Mouse (Mus musculus) induced T-regulatory cell, adult 2 months (primary cell): ENCODE data around the gene Mgat3.

Experiments
- DNase-seq: peaks from one replicate; pipeline ENCODE4 v3.0.0-alpha.2; 2012; ENCODE audit warnings: low read depth

Gene Mgat3

GRCm38 (mm10) chr15:80228071-80228800 is 54.7 kb downstream of the Mgat3 start:
- DNase-seq = no peak

DNA sequence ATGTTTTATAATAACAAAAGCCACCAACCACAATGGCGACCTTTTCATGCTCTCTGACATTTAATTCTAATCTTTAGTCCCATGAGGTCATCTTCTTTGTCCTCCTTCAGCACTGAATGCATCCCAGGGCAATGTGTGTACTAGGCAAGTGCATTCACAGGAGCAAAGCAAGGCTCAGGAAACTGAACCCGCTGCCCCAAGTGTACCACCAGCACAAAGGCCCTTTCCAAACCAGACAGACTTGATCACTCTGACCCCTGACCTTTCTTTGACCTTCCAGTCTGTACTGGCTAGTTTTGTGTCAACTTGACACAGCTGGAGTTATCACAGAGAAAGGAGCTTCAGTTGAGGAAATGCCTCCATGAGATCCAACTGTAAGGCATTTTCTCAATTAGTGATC is 58.8 kb downstream of the Mgat3 start:
- DNase-seq = peak; percentile 30

- DNase-seq = no peak
Observed at GRCm38 (mm10) chr15:80233053-80233452, 59.5 kb downstream of the Mgat3 start.

- DNase-seq = peak; percentile 99
Observed at GRCm38 (mm10) chr15:80233733-80234509, 60.4 kb downstream of the Mgat3 start, which contains the start of gene Mief1. Mief1 (plus strand) TSS chr15:80234018.

GRCm38 (mm10) chr15:80235535-80235934 is 62.0 kb downstream of the Mgat3 start, which contains the start of gene AC140267.1:
AC140267.1 (plus strand) TSS chr15:80235835.
- no peak for DNase-seq

DNA sequence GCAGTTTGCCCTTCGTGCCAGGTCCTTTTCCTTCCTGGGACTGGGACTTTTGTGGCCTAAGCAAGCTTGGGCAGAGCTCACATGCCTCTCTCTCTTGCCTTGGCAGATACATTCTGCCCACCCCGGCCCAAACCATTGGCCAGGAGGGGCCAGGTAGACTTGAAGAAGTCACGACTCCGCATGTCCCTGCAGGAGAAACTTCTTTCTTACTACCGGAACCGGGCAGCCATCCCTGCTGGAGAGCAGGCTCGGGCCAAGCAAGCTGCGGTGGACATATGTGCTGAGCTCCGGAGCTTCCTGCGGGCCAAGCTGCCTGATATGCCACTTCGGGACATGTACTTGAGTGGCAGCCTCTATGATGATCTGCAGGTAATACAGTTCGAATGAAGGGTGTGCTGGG is 74.6 kb downstream of the Mgat3 start:
- no peak for DNase-seq

DNA sequence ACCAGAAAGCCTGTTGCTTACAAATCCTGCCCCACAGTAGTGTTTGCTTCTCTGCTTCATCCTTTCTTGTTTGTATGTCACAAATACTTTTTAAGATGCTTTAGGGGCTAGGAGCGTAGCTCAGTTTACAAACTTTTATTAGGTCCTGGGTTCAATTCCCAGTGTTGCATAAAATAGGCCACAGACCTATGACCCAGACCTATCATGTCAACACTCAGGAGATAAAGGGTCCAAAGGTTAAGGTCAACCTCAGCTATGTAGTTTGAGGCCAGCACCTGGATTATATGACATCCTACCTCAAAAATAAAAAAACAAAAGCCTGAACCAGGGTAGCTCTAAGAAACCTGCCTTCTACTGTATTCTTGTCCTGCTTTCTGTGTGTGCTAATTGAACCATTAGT is 75.1 kb downstream of the Mgat3 start:
- DNase-seq = no peak

GRCm38 (mm10) chr15:80249672-80250071 is 76.2 kb downstream of the Mgat3 start:
- DNase-seq = no peak

GRCm38 (mm10) chr15:80250586-80250985 is 77.1 kb downstream of the Mgat3 start:
- DNase-seq = no peak

GRCm38 (mm10) chr15:80253530-80253929 is 80.0 kb downstream of the Mgat3 start:
- no peak for DNase-seq

DNA sequence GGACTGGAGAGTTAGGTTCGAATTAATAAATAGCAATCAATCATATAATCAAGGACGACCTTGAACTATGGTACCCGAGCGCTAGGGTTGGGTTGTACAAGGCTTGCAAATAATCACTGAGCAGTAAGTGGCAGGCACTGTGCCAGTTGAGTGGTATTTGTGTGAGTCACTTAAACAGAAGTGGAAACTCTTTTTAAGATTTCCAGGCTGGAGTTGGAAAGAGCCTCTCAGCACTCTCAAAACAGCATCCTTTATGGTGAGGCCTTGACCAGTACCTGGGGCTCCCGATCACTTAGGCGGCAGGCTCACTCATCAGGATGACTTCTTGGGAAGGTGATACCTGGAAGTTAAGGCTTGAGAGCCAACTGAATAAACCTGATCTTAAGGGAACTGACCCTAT is 80.7 kb downstream of the Mgat3 start:
- DNase-seq = no peak

DNA sequence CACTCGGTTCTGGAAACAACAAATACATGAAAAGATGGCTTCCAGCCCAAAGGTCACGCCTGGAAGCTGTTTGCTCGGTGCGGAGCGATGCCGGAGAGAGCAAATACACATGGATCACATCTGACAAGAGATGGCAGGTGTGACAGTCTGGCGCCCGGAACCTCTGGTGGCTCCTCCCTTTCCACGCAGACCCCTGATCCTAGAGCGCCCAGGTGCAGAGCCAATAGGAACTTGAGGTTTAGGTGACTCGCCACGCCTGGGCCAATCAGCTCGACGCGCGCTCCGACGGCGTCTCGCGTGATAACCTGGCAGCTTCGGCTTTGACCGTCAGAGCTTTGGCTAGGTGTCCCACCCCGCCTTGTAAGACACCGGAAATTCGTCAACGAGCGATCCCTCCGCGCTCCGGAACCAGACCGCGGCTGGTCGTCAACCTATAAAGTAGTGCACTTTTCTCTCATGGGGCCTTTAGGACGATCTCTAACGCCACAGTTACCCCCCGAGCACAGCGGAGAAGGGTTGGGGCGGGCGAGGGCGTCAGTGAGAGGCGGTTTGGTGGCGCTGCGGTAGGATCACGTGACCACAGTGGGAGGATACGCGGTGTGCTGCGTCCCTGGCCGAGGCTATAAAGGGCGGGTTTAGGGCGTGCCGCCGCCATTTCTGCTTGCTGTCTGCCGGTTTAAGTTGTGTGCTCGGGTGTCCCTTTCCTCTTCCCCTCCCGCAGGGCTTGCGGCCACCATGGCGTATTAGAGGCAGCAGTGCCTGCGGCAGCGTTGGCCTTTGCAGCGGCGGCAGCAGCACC is 81.5 kb downstream of the Mgat3 start, which contains the start of gene Atf4:
Gene Atf4 (plus strand): TSS at position 338 of the 799 bp plus-strand sequence.
- peak; percentile 99 for DNase-seq

- peak; percentile 85 for DNase-seq
Observed at GRCm38 (mm10) chr15:80255646-80256121, 82.2 kb downstream of the Mgat3 start.

DNA sequence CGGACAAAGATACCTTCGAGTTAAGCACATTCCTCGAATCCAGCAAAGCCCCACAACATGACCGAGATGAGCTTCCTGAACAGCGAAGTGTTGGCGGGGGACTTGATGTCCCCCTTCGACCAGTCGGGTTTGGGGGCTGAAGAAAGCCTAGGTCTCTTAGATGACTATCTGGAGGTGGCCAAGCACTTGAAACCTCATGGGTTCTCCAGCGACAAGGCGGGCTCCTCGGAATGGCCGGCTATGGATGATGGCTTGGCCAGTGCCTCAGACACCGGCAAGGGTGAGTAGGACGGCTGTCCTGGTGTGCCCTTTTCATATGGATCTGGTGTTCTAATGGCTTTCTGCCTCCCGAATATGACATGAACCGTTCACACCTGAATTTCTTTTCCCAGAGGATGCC is 82.7 kb downstream of the Mgat3 start:
- DNase-seq = no peak

GRCm38 (mm10) chr15:80256656-80257601 is 83.4 kb downstream of the Mgat3 start:
- DNase-seq = peak; percentile 34

- peak; percentile 45 for DNase-seq
Observed at GRCm38 (mm10) chr15:80257602-80258239, 84.2 kb downstream of the Mgat3 start.

DNA sequence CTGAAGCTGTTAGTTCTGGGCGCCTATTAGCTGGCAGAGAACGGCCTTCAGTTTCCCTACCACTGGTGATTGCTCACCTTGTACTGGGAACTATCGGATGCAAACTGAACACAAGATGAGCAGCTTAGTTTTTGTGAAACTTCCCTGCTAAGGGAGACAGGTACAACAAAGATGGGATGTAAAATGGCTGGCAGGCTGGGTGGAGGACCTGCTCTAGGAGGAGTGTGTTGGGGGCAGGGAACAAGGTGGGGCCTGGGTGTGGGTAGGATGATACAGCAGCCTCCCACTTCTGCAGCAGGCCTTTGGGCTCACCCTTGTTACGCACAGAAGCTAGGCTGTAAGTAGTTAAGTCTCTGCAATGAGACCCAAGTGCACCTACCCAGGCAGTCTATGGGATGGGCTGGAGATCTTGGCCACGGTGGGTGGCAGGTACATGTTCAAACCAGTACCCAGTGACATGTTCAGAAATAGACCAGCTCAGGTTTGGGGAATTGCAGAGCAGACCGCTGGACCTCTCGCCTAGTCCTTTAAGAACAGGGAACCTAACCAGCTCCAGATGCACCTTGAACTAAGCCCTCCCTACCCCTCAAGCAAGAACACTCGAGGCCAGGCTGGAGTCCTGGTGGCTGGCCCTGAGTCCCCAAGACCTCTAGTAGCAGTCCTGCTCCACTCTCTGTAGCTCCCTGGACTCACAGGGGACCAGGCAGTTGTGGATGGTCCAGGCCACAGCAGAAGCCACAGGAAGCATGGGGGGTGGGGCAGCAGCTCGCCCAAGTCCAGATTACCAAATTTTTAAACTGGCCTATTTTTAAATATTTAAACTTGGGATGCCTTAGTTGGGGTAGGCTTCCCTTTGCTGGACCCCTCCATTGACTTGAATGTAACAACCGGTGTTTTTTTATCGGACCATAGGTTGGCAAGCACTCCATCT is 85.0 kb downstream of the Mgat3 start:
- DNase-seq = peak; percentile 33

- no peak for DNase-seq
Observed at GRCm38 (mm10) chr15:80259406-80260045, 86.0 kb downstream of the Mgat3 start.

GRCm38 (mm10) chr15:80260677-80261076 is 87.2 kb downstream of the Mgat3 start:
- peak; percentile 88 for DNase-seq
